Mouse (Mus musculus) heart, embryonic 11.5 days (tissue): ENCODE measurements around the gene Bcan. TPM values are rescaled to one million over a fixed set of nuclear protein-coding genes. Genes with fewer than 3 reads are reported as not detected.

Experiments
- ATAC-seq: fragments of 200-750 bp; cut with Nextera tagmentation; replicated peaks from 2 replicates; pipeline ENCODE4 v1.8.0; 2017; ENCODE audit warnings: moderate library complexity; ENCODE audit not compliant: insufficient number of reproducible peaks, low FRiP score, low TSS enrichment
- H3K27ac ChIP-seq: fragments of 300-500 bp; sonication (generic); 2 replicates; pipeline ENCODE4 v1.5.1; 2014; ENCODE audit warnings: mild to moderate bottlenecking, low read depth, low read length
- H3K27me3 ChIP-seq: fragments of 300-500 bp; sonication (generic); 2 replicates; pipeline ENCODE4 v1.6.1; 2014; ENCODE audit warnings: mild to moderate bottlenecking, low read length, mixed read lengths; ENCODE audit not compliant: control insufficient read depth, insufficient read depth
- H3K36me3 ChIP-seq: fragments of 300-500 bp; sonication (generic); 2 replicates; pipeline ENCODE4 v1.6.1; 2014; ENCODE audit warnings: mild to moderate bottlenecking, low read length, moderate library complexity, mixed read lengths; ENCODE audit not compliant: control insufficient read depth, insufficient read depth
- H3K4me1 ChIP-seq: fragments of 300-500 bp; sonication (generic); 2 replicates; pipeline ENCODE4 v1.6.1; 2014; ENCODE audit warnings: low read length; ENCODE audit not compliant: control insufficient read depth, insufficient read depth
- H3K4me2 ChIP-seq: fragments of 300-500 bp; sonication (generic); 2 replicates; pipeline ENCODE4 v1.6.1; 2014; ENCODE audit warnings: mild to moderate bottlenecking, moderate library complexity
- H3K4me3 ChIP-seq: fragments of 300-500 bp; sonication (generic); 2 replicates; pipeline ENCODE4 v1.5.1; 2014; ENCODE audit warnings: low read depth, low read length
- H3K9ac ChIP-seq: fragments of 300-500 bp; sonication (generic); 2 replicates; pipeline ENCODE4 v1.6.1; 2014; ENCODE audit warnings: mild to moderate bottlenecking, low read depth, low read length, moderate library complexity
- H3K9me3 ChIP-seq: fragments of 300-500 bp; sonication (generic); replicated peaks from 2 replicates; pipeline ENCODE4 v1.6.1; 2016; ENCODE audit warnings: low read length; ENCODE audit not compliant: control insufficient read depth
- WGBS: fragments of 180-500 bp; shearing (Covaris S2); extraction: QIAGEN DNeasy Blood & Tissue Kit; methylation state at CpG from one replicate; pipeline ENCODE4 v1.1.7; 2014; ENCODE audit not compliant: insufficient replicate concordance; 5-methylcytosine and 5-hydroxymethylcytosine counted together
- polyA plus RNA-seq: library from polyadenylated mRNA; unstranded; fragments of >200 nt; fragmentation: Nextera tagmentation; extraction: Ambion mirVana; gene quantifications from 2 replicates; pipeline ENCODE4 v1.2.1, GENCODE M21; 2014

Bcan gene
- polyA plus RNA-seq, 1 experiment from 2014 or later, result not detected

- Histone ChIP-seq H3K4me1 (peaks cover 59% of the 10 kb centered on the region), H3K27me3 (no peaks in the 10 kb centered on the region), H3K27ac (peak overlapping the region; percentile 97; the same call in 1 of the 2 replicates), H3K4me3 (no peak overlapping the region), H3K9ac (peak overlapping the region; percentile 70; the same call in 1 of the 2 replicates), H3K4me2 (no peak overlapping the region), H3K9me3 (no peaks in the 10 kb centered on the region), H3K36me3 (no peaks in the 10 kb centered on the region)
- ATAC-seq, result no peak
- WGBS, result 76% methylated on average over 6 of the region's 6 CpGs
Observed at GRCm38 (mm10) chr3:87981214-87981760, 18.7 kb downstream of the Bcan start.

- Histone ChIP-seq H3K36me3 (peaks cover under 1% of the 10 kb centered on the region; the same call in 1 of the 2 replicates), H3K4me1 (peaks cover 54% of the 10 kb centered on the region), H3K4me2 (no peak overlapping the region), H3K27ac (no peak overlapping the region), H3K9me3 (no peaks in the 10 kb centered on the region), H3K9ac (no peak overlapping the region; the same call in 1 of the 2 replicates), H3K4me3 (no peak overlapping the region), H3K27me3 (no peaks in the 10 kb centered on the region)
- WGBS, result 57% methylated on average over 5 of the region's 5 CpGs
- no peak for ATAC-seq
Observed at GRCm38 (mm10) chr3:87980728-87981127, 19.3 kb downstream of the Bcan start.

GRCm38 (mm10) chr3:87980085-87980484, 19.9 kb downstream of the Bcan start:
- ATAC-seq, result no peak
- H3K4me3 ChIP-seq, result no peak overlapping the region
- no peak overlapping the region for H3K4me2 ChIP-seq
- H3K27ac ChIP-seq, result no peak overlapping the region
- no peaks in the 10 kb centered on the region for H3K27me3 ChIP-seq
- WGBS, result 44% methylated on average over 3 of the region's 3 CpGs
- peaks cover 6% of the 10 kb centered on the region; the same call in 1 of the 2 replicates for H3K36me3 ChIP-seq
- peaks cover 47% of the 10 kb centered on the region for H3K4me1 ChIP-seq
- H3K9me3 ChIP-seq, result no peaks in the 10 kb centered on the region
- H3K9ac ChIP-seq, result no peak overlapping the region

- H3K9ac ChIP-seq, result no peak overlapping the region
- WGBS, result 75% methylated on average over 5 of the region's 5 CpGs
- peaks cover 6% of the 10 kb centered on the region; the same call in 1 of the 2 replicates for H3K36me3 ChIP-seq
- no peak for ATAC-seq
- H3K27ac ChIP-seq, result no peak overlapping the region
- H3K4me1 ChIP-seq, result peaks cover 47% of the 10 kb centered on the region
- H3K27me3 ChIP-seq, result no peaks in the 10 kb centered on the region
- H3K4me2 ChIP-seq, result no peak overlapping the region
- no peak overlapping the region for H3K4me3 ChIP-seq
- no peaks in the 10 kb centered on the region for H3K9me3 ChIP-seq
Observed at GRCm38 (mm10) chr3:87979493-87979892, 20.5 kb downstream of the Bcan start.

GRCm38 (mm10) chr3:87974381-87974987, 25.5 kb downstream of the Bcan start:
- peak overlapping the region; percentile 58 for H3K9ac ChIP-seq
- peaks cover 6% of the 10 kb centered on the region; the same call in 1 of the 2 replicates for H3K36me3 ChIP-seq
- peaks cover 39% of the 10 kb centered on the region for H3K4me1 ChIP-seq
- H3K27ac ChIP-seq, result no peak overlapping the region
- peak overlapping the region; percentile 95 for H3K4me2 ChIP-seq
- peaks cover 19% of the 10 kb centered on the region for H3K27me3 ChIP-seq
- no peak for ATAC-seq
- WGBS, result 22% methylated on average over 12 of the region's 12 CpGs
- H3K4me3 ChIP-seq, result peak overlapping the region; percentile 67
- H3K9me3 ChIP-seq, result no peaks in the 10 kb centered on the region

- H3K9me3 ChIP-seq, result no peaks in the 10 kb centered on the region
- peaks cover 39% of the 10 kb centered on the region for H3K4me1 ChIP-seq
- peak overlapping the region; percentile 67 for H3K4me3 ChIP-seq
- peak overlapping the region; percentile 58 for H3K9ac ChIP-seq
- 0 out of 2 replicates have a peak overlapping the region, but pooled peaks have one; percentile 16 for H3K27ac ChIP-seq
- peaks cover 19% of the 10 kb centered on the region for H3K27me3 ChIP-seq
- peak overlapping the region; percentile 95 for H3K4me2 ChIP-seq
- no peak for ATAC-seq
- peaks cover 6% of the 10 kb centered on the region; the same call in 1 of the 2 replicates for H3K36me3 ChIP-seq
- WGBS, result 31% methylated on average over 14 of the region's 14 CpGs
Observed at GRCm38 (mm10) chr3:87973593-87974380, 26.2 kb downstream of the Bcan start.

- Histone ChIP-seq H3K9me3 (no peaks in the 10 kb centered on the region), H3K27ac (no peak overlapping the region), H3K4me2 (peak overlapping the region; percentile 95), H3K4me3 (peak overlapping the region; percentile 67), H3K36me3 (peaks cover 6% of the 10 kb centered on the region; the same call in 1 of the 2 replicates), H3K4me1 (peaks cover 39% of the 10 kb centered on the region), H3K9ac (peak overlapping the region; percentile 81), H3K27me3 (peaks cover 19% of the 10 kb centered on the region)
- ATAC-seq, result no peak
- WGBS, result 27% methylated on average over 5 of the region's 5 CpGs
Observed at GRCm38 (mm10) chr3:87972776-87973175, 27.3 kb downstream of the Bcan start.

- Histone ChIP-seq H3K4me1 (peaks cover 39% of the 10 kb centered on the region), H3K9ac (peak overlapping the region; percentile 81), H3K9me3 (no peaks in the 10 kb centered on the region), H3K36me3 (peaks cover 6% of the 10 kb centered on the region; the same call in 1 of the 2 replicates), H3K27me3 (peaks cover 19% of the 10 kb centered on the region), H3K4me2 (peak overlapping the region; percentile 95), H3K4me3 (peak overlapping the region; percentile 67), H3K27ac (no peak overlapping the region)
- WGBS, result 13% methylated on average over 8 of the region's 8 CpGs
- no peak for ATAC-seq
Observed at GRCm38 (mm10) chr3:87972203-87972664, 27.8 kb downstream of the Bcan start.
